In the genomic region with DNA sequence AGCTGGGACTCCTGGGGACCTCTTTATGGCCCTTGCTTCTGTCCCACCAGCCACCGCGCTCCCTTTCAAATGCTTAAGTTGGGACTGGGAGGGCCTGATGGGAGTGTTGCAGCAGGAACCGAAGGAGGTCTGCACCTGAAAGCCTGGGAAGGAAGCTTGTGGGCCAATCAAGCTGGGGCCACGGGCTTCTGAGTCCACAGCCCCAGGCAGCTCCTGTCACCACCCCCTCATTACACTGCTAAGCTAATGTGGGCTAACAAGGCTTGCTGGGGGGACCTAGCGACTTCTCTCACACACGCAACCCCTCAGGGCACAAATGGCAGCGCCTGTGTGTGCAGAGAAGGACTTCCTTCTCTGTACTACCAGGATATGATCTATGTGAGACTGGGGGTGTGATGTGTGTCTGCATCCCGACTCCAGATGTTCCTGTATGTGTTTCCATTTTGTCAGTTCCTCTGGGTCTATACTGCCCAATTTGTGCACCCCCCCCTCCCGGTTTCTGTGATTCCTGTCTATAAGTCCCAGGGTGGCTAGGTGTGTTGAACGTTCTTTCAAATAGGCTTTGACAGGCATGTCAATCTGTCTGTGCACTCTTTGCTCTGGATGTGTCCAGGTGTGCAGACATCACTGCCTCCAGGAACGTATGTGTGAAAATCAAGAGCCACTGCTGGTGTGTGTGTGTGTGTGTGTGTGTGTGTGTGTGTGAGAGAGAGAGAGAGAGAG, we compare ENCODE assay signal across 8 mouse cellular contexts. TPM values are rescaled to one million over a fixed set of nuclear protein-coding genes. Genes with fewer than 3 reads are reported as not detected.
DNase-seq lines count a peak whose midpoint lies in the region; ATAC-seq lines count a peak whose summit lies in the region.

No protein-coding gene starts in this region.

- 0 out of 2 replicates have a peak overlapping the region, but pooled peaks have one; percentile 29 for H3K9ac ChIP-seq in kidney, embryonic 15.5 days
- H3K9ac ChIP-seq in hindbrain, embryonic 16.5 days (ENCODE audit: low read depth, low read length): peak overlapping the region; percentile 81
- peak overlapping the region; percentile 81 for H3K9ac ChIP-seq in neural tube, embryonic 13.5 days

- H3K4me3 ChIP-seq in kidney, embryonic 15.5 days (replicated peaks): peak overlapping the region; percentile 47
- H3K4me3 ChIP-seq in hindbrain, embryonic 16.5 days (ENCODE audit: low read length): peak overlapping the region; percentile 46
- peak overlapping the region; percentile 42 for H3K4me3 ChIP-seq in neural tube, embryonic 13.5 days

- no peaks in the 10 kb centered on the region for H3K36me3 ChIP-seq in kidney, embryonic 15.5 days
- H3K36me3 ChIP-seq in hindbrain, embryonic 16.5 days (ENCODE audit: control insufficient read depth, insufficient read depth, low read length): no peaks in the 10 kb centered on the region
- no peaks in the 10 kb centered on the region for H3K36me3 ChIP-seq in neural tube, embryonic 13.5 days

- no peak for DNase-seq in kidney, postnatal 10 days
- DNase-seq in embryo, embryonic 10.5 days (ENCODE audit: low spot score): peak; percentile 41
- DNase-seq in adrenal gland, postnatal 4 days (ENCODE audit: low spot score in 2 of 2): no peak
- no peak for DNase-seq in right cerebral cortex, adult 18-20 months
- DNase-seq in layer of hippocampus, adult 9-10 months (ENCODE audit: low spot score): no peak

- no peaks in the 10 kb centered on the region for H3K9me3 ChIP-seq in kidney, embryonic 15.5 days (replicated peaks)
- H3K9me3 ChIP-seq in hindbrain, embryonic 16.5 days (ENCODE audit: control insufficient read depth, low read length): no peaks in the 10 kb centered on the region
- H3K9me3 ChIP-seq in neural tube, embryonic 13.5 days: no peaks in the 10 kb centered on the region

- H3K27me3 ChIP-seq in kidney, embryonic 15.5 days: peaks cover 92% of the 10 kb centered on the region
- H3K27me3 ChIP-seq in hindbrain, embryonic 16.5 days (replicated peaks; ENCODE audit: control insufficient read depth, insufficient read depth, low read length): no peaks in the 10 kb centered on the region
- H3K27me3 ChIP-seq in neural tube, embryonic 13.5 days: peaks cover 46% of the 10 kb centered on the region

- H3K4me2 ChIP-seq in kidney, embryonic 15.5 days: peak overlapping the region; percentile 87
- peak overlapping the region; percentile 90 for H3K4me2 ChIP-seq in hindbrain, embryonic 16.5 days (ENCODE audit: low read length)
- peak overlapping the region; percentile 83 for H3K4me2 ChIP-seq in neural tube, embryonic 13.5 days

- peaks cover 83% of the 10 kb centered on the region for H3K4me1 ChIP-seq in kidney, embryonic 15.5 days
- H3K4me1 ChIP-seq in hindbrain, embryonic 16.5 days (ENCODE audit: control insufficient read depth, insufficient read depth, low read depth, low read length): peaks cover 67% of the 10 kb centered on the region
- H3K4me1 ChIP-seq in neural tube, embryonic 13.5 days (replicated peaks): peaks cover 84% of the 10 kb centered on the region

- no peak for ATAC-seq in kidney, embryonic 15.5 days (replicated peaks; ENCODE audit: low FRiP score)
- no peak for ATAC-seq in hindbrain, embryonic 16.5 days
- ATAC-seq in neural tube, embryonic 13.5 days (ENCODE audit: low read depth): no peak

- WGBS in kidney, embryonic 15.5 days: 7% methylated on average over 11 of the region's 11 CpGs
- WGBS in hindbrain, embryonic 16.5 days: 6% methylated on average over 11 of the region's 11 CpGs
- 5% methylated on average over 11 of the region's 11 CpGs for WGBS in neural tube, embryonic 13.5 days

- H3K27ac ChIP-seq in kidney, embryonic 15.5 days: no peak overlapping the region
- peak overlapping the region; percentile 98 for H3K27ac ChIP-seq in hindbrain, embryonic 16.5 days (ENCODE audit: low read depth, low read length)
- H3K27ac ChIP-seq in neural tube, embryonic 13.5 days (replicated peaks): peak overlapping the region; percentile 99

RNA-seq across cellular contexts. Expression of gene Ndufa4l2, which starts 3.7 kb away (rescaled TPM):
- 51.2 and 72.2 TPM in 2 replicates for polyA plus RNA-seq in kidney, embryonic 15.5 days (2015; fragmentation: Nextera tagmentation; extraction: Ambion mirVana)
- 23.2 and 29.5 TPM in 2 replicates for polyA plus RNA-seq in hindbrain, embryonic 16.5 days (2015; fragmentation: Nextera tagmentation; extraction: Ambion mirVana)
- 10.1 and 10.6 TPM in 2 replicates for polyA plus RNA-seq in neural tube, embryonic 13.5 days (2015; fragmentation: Nextera tagmentation; extraction: Ambion mirVana)
- 10 to 100 TPM; 57.2 to 71.7 TPM for total RNA-seq in adrenal gland, postnatal 4 days (2021)

RNA-seq across cellular contexts. Expression of gene Stac3, which starts 9.6 kb away (rescaled TPM):
- 2.4 and 4.2 TPM in 2 replicates for polyA plus RNA-seq in kidney, embryonic 15.5 days (2015; fragmentation: Nextera tagmentation; extraction: Ambion mirVana)
- polyA plus RNA-seq in hindbrain, embryonic 16.5 days (2015; fragmentation: Nextera tagmentation; extraction: Ambion mirVana): 2.0 and 3.3 TPM in 2 replicates
- polyA plus RNA-seq in neural tube, embryonic 13.5 days (2015; fragmentation: Nextera tagmentation; extraction: Ambion mirVana): 2.4 and 3.2 TPM in 2 replicates
- total RNA-seq in adrenal gland, postnatal 4 days (2021): 10 to 100 TPM in 1 of 2 experiments, 1 to 10 TPM in 1; 6.4 to 11.5 TPM

RNA-seq across cellular contexts. Expression of gene Shmt2, which starts 11.2 kb away (rescaled TPM):
- polyA plus RNA-seq in kidney, embryonic 15.5 days (2015; fragmentation: Nextera tagmentation; extraction: Ambion mirVana): 99.8 and 111 TPM in 2 replicates
- 52.8 and 59.3 TPM in 2 replicates for polyA plus RNA-seq in hindbrain, embryonic 16.5 days (2015; fragmentation: Nextera tagmentation; extraction: Ambion mirVana)
- polyA plus RNA-seq in neural tube, embryonic 13.5 days (2015; fragmentation: Nextera tagmentation; extraction: Ambion mirVana): 52.4 and 53.0 TPM in 2 replicates
- 10 to 100 TPM; 66.7 to 69.4 TPM for total RNA-seq in adrenal gland, postnatal 4 days (2021)

RNA-seq across cellular contexts. Expression of gene Nxph4, which starts 23.3 kb away (rescaled TPM):
- 1.7 and 3.3 TPM in 2 replicates for polyA plus RNA-seq in kidney, embryonic 15.5 days (2015; fragmentation: Nextera tagmentation; extraction: Ambion mirVana)
- polyA plus RNA-seq in hindbrain, embryonic 16.5 days (2015; fragmentation: Nextera tagmentation; extraction: Ambion mirVana): 129 and 136 TPM in 2 replicates
- polyA plus RNA-seq in neural tube, embryonic 13.5 days (2015; fragmentation: Nextera tagmentation; extraction: Ambion mirVana): 128 and 133 TPM in 2 replicates
- 10 to 100 TPM; 13.6 to 14.0 TPM for total RNA-seq in adrenal gland, postnatal 4 days (2021)

Comparison
In these comparisons a context has a peak if more than half of its experiments do, and no peak if none do; other contexts are left out.
1. H3K9ac ChIP-seq: peak in every context shown above with its lines; median percentile 81 in hindbrain, embryonic 16.5 days; 81 in neural tube, embryonic 13.5 days; 29 in kidney, embryonic 15.5 days.